Mouse (Mus musculus) liver, adult 2 months (tissue): ENCODE results near the gene Gm48551. TPM values are rescaled to one million over a fixed set of nuclear protein-coding genes. Genes with fewer than 3 reads are reported as not detected.

Source experiments
- DNase-seq: peaks from one replicate; pipeline ENCODE4 v3.0.0-alpha.2; 2011; ENCODE audit warnings: low read depth, low spot score; ENCODE audit errors: extremely low read depth
- H3K27ac ChIP-seq: fragments of 200-500 bp; replicated peaks from 2 replicates; pipeline ENCODE4 v1.5.1; 2012; ENCODE audit warnings: low read depth, mild to moderate bottlenecking, control low read depth, inconsistent platforms, low read length; ENCODE audit not compliant: insufficient read depth
- H3K27me3 ChIP-seq: fragments of 200-500 bp; 2 replicates; pipeline ENCODE4 v1.6.1; 2012; ENCODE audit warnings: mild to moderate bottlenecking, moderate library complexity, low read length, inconsistent platforms; ENCODE audit not compliant: control insufficient read depth, insufficient read depth
- H3K36me3 ChIP-seq: fragments of 200-500 bp; 2 replicates; pipeline ENCODE4 v1.6.1; 2012; ENCODE audit warnings: low read length, inconsistent platforms; ENCODE audit not compliant: control insufficient read depth, insufficient read depth
- H3K4me1 ChIP-seq: fragments of 200-500 bp; 2 replicates; pipeline ENCODE4 v1.6.1; 2011; ENCODE audit warnings: low read length; ENCODE audit not compliant: control insufficient read depth, insufficient read depth
- H3K4me3 ChIP-seq: fragments of 200-500 bp; 2 replicates; pipeline ENCODE4 v1.5.1; 2011; ENCODE audit warnings: low read depth, mild to moderate bottlenecking, control low read depth, low read length, moderate library complexity; ENCODE audit not compliant: insufficient read depth
- H3K79me2 ChIP-seq: fragments of 200-500 bp; 2 replicates; pipeline ENCODE4 v1.6.1; 2012; ENCODE audit warnings: inconsistent platforms, mild to moderate bottlenecking, low read length, moderate library complexity; ENCODE audit not compliant: control insufficient read depth, insufficient read depth
- H3K9ac ChIP-seq: fragments of 200-500 bp; 2 replicates; pipeline ENCODE4 v1.6.1; 2012; ENCODE audit warnings: low read depth, mild to moderate bottlenecking, control low read depth, inconsistent platforms, low read length
- CTCF ChIP-seq: fragments of 200-500 bp; IDR thresholded peaks from 2 replicates; pipeline ENCODE4 v1.5.1; 2011; ENCODE audit warnings: low read depth, low read length, control low read depth
- POLR2A ChIP-seq: fragments of 200-500 bp; IDR thresholded peaks from 2 replicates; pipeline ENCODE4 v1.6.1; 2011; ENCODE audit warnings: low read length, control low read depth; ENCODE audit not compliant: insufficient read depth; ENCODE audit errors: extremely low read depth
- WGBS: fragments of 180-500 bp; shearing (Covaris S2); methylation state at CpG from one replicate; pipeline ENCODE4 v1.1.7; 2018; 5-methylcytosine and 5-hydroxymethylcytosine counted together
- polyA plus RNA-seq: library from polyadenylated mRNA; depleted of rRNA; stranded (reverse); fragments of >200 nt; gene quantifications from 2 replicates; pipeline ENCODE4 v1.2.3, GENCODE M21; 2012
- total RNA-seq: library from RNA; depleted of rRNA; stranded (reverse); fragments of >200 nt; gene quantifications from 2 replicates; pipeline ENCODE4 v1.2.3, GENCODE M21; 2014

Gene Gm48551
- total and polyA plus RNA-seq, 2 experiments, result 0.32 to 2.4 TPM

DNA sequence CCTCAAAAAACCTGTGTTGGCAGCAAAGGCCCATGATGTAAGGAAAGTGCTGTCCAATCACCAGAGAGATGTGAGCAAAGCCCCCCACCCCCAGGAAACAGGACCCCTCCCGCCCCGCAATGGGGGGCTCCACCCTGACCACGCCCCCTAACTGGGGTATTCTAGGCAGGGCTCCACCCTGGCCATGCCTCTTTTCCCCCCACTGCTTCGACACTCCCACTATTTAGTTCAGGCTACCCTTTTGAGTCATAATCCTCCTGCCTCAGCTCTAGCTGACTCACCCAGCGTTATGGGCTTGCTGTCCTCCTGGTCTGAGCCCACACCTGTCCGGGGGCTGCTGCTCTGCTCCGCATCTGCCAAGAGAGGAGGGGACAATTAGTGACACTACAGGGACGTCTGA, 25.1 kb downstream of the Gm48551 start:
- no peak for DNase-seq
- Histone ChIP-seq H3K4me1 (peaks cover 53% of the 10 kb centered on the region), H3K27ac (peak overlapping the region; percentile 14; the same call in 1 of the 2 replicates), H3K36me3 (peaks cover 17% of the 10 kb centered on the region; the same call in 1 of the 2 replicates), H3K27me3 (no peaks in the 10 kb centered on the region), H3K9ac (peak overlapping the region; percentile 6; the same call in 1 of the 2 replicates), H3K4me3 (no peak overlapping the region), H3K79me2 (peaks cover 10% of the 10 kb centered on the region; the same call in 1 of the 2 replicates)
- 50% methylated on average over 8 of the region's 8 CpGs for WGBS
- TF ChIP-seq POLR2A (no peak), CTCF (no peak)

DNA sequence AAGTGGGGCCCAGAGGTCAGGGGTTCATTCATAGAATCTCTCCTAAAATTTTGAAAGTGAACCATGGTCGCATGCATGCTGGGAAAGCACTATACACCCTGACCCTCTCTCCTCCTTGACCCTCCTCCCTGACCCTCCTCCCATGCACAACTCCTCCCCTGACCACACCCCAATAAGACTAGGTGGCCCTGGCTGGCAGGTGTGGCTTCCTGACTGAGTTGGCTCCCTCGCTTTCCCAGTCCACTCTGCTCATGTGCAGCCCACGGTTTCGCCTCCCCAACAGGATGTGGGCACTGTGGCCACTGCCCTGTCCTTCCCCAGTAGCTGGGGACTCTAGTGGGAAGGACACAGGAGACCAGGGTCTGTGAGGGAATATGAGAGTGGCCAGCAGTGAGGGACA, 26.1 kb downstream of the Gm48551 start:
- WGBS, result 16% methylated on average over 4 of the region's 4 CpGs
- Histone ChIP-seq H3K9ac (peak overlapping the region; percentile 18; the same call in 1 of the 2 replicates), H3K4me3 (no peak overlapping the region), H3K27ac (peak overlapping the region; percentile 89), H3K4me1 (peaks cover 62% of the 10 kb centered on the region), H3K79me2 (peaks cover 10% of the 10 kb centered on the region; the same call in 1 of the 2 replicates), H3K27me3 (no peaks in the 10 kb centered on the region), H3K36me3 (peaks cover 14% of the 10 kb centered on the region; the same call in 1 of the 2 replicates)
- peak; percentile 54 for DNase-seq
- TF ChIP-seq CTCF, result no peak
- TF ChIP-seq POLR2A, result no peak

DNA sequence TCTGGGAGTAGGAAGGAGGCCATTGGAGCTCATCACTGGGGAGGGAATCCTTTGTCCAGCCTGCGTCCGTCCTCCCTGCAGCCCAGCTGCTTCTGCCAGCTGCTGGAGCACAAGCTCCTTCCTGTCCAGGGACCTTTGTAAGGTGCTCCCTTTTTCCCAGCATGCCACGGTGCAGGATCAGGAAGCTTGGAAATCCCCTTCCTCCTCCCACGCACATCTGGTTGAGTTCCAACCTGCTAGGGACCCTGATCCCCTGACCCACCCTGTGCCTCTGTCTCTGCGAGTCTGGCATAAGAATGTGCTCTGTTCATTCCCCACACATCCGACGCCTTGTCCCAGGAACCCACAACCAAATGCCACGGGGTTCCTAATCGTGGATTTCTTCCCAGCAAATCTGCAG, 26.7 kb downstream of the Gm48551 start:
- Histone ChIP-seq H3K9ac (no peak overlapping the region), H3K27ac (peak overlapping the region; percentile 89), H3K36me3 (peaks cover 10% of the 10 kb centered on the region; the same call in 1 of the 2 replicates), H3K4me3 (no peak overlapping the region), H3K27me3 (no peaks in the 10 kb centered on the region), H3K4me1 (peaks cover 65% of the 10 kb centered on the region), H3K79me2 (peaks cover 17% of the 10 kb centered on the region; the same call in 1 of the 2 replicates)
- 54% methylated on average over 9 of the region's 9 CpGs for whole genome bisulfite sequencing
- DNase-seq, result no peak
- TF ChIP-seq CTCF (no peak), POLR2A (no peak)

DNA sequence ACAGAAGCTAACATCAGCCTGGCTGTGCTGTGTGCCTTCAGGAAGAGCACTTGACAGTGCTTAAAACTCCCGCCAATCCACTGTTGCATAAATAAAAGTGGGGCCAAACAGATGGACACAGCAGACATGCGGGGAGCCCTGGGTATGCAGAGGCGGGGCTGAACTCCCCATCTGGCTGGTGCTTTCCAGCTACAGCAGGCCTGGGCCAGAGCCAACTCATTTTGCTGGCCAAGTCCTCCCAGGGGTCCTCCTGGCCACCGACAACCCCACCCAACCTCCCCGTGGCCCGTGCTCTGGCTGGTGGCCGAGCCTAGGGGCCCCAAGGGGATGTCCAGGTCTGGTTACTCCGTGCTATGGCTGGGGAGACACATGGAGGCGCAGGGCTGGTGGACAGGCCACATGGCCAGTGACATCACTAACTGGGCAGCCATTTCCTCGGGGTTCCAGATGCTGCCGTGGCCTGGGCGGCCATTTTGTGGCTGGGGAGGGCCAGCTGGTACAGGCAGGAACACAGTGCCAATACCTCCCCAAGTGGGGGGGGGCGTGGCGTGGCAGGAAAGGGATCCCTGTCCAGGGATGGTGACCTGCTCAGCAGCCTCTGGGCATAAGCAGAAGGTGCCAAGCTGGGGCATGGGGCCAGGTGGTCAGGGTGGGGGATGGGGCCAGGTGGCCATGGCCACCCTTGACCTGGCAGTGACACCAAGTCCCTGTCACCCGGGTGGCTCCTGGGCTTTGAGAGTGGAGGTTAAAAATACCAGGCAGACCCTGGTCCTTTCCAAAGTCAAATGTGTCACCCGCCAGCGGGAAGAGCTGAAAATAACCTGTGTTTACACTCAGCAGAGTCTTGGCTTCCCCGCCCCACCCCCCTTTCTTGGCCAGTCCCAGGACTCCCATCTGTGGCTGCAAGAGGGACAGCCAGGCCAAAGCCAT, 27.5 kb downstream of the Gm48551 start:
- peak overlapping the region; percentile 7; the same call in 1 of the 2 replicates for H3K4me3 ChIP-seq
- no peaks in the 10 kb centered on the region for H3K27me3 ChIP-seq
- peaks cover 21% of the 10 kb centered on the region; the same call in 1 of the 2 replicates for H3K79me2 ChIP-seq
- peak overlapping the region; percentile 57 for H3K9ac ChIP-seq
- peaks cover 70% of the 10 kb centered on the region for H3K4me1 ChIP-seq
- peak overlapping the region; percentile 89 for H3K27ac ChIP-seq
- WGBS, result 13% methylated on average over 18 of the region's 18 CpGs
- H3K36me3 ChIP-seq, result peaks cover 6% of the 10 kb centered on the region; the same call in 1 of the 2 replicates
- TF ChIP-seq POLR2A, result no peak
- no peak for TF ChIP-seq CTCF
- peak; percentile 95 for DNase-seq

DNA sequence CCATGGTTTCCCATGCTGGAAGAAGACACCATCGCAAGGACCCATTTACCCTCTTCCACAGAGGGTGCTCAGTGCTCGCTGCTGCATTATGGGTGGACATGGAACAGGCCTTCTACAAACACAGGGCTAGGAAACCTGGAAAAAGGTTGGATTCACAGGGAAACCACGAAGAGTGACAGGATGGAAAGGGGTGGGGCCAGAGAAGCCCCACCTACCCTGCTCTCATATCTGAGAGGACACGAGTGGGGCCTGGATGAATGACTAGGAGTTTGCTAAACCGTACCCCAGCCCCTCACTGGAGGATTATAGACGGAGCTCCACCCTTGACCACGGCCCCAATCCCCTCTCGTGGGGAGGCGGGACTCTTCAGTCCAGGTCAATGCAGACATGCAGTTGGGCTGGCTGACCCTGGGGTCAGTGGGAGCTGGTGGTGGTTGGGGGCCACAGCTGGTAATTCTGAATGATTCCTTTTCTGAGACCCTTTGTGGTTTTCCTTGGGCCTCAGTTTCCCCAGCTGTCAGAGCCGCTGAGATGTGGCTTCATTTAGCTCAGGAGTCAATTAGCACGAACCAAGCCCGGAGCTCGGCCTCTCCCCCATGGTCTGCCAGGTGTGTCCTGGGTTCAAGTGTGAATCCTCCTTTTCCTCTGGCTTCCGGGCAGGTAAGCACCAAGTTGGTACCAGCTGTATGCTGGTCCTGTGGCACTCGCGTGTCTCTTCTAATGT, 28.5 kb downstream of the Gm48551 start:
- Histone ChIP-seq H3K4me3 (peak overlapping the region; percentile 7; the same call in 1 of the 2 replicates), H3K27me3 (no peaks in the 10 kb centered on the region), H3K27ac (peak overlapping the region; percentile 89), H3K79me2 (peaks cover 29% of the 10 kb centered on the region; the same call in 1 of the 2 replicates), H3K36me3 (peaks cover 2% of the 10 kb centered on the region; the same call in 1 of the 2 replicates), H3K4me1 (peaks cover 77% of the 10 kb centered on the region), H3K9ac (peak overlapping the region; percentile 55)
- DNase-seq, result no peak
- 59% methylated on average over 16 of the region's 16 CpGs for WGBS
- TF ChIP-seq CTCF (no peak), POLR2A (no peak)
